Mouse (Mus musculus) heart, adult 2 months (tissue): ENCODE measurements around the gene Nhsl1.

ENCODE experiments used
- CTCF ChIP-seq: fragments of 200-600 bp; IDR thresholded peaks from 2 replicates; pipeline ENCODE4 v1.8.1; 2022; ENCODE audit warnings: antibody characterized with exemption, mild to moderate bottlenecking, moderate library complexity
- EP300 ChIP-seq: fragments of 200-500 bp; IDR thresholded peaks from 2 replicates; pipeline ENCODE4 v1.6.1; 2011; ENCODE audit warnings: low read depth, low read length, control low read depth; ENCODE audit not compliant: insufficient read depth
- POLR2A ChIP-seq: fragments of 200-500 bp; IDR thresholded peaks from 2 replicates; pipeline ENCODE4 v1.6.1; 2011; ENCODE audit warnings: mild to moderate bottlenecking, low read depth, low read length, control low read depth; ENCODE audit not compliant: insufficient read depth

- TF ChIP-seq POLR2A (no peak), CTCF (no peak), EP300 (no peak)
Measured at GRCm38 (mm10) chr10:18360175-18360574, 41.4 kb downstream of the Nhsl1 start.
